Mouse (Mus musculus): ENCODE data around the gene Dhdh.

Dhdh gene

DNA sequence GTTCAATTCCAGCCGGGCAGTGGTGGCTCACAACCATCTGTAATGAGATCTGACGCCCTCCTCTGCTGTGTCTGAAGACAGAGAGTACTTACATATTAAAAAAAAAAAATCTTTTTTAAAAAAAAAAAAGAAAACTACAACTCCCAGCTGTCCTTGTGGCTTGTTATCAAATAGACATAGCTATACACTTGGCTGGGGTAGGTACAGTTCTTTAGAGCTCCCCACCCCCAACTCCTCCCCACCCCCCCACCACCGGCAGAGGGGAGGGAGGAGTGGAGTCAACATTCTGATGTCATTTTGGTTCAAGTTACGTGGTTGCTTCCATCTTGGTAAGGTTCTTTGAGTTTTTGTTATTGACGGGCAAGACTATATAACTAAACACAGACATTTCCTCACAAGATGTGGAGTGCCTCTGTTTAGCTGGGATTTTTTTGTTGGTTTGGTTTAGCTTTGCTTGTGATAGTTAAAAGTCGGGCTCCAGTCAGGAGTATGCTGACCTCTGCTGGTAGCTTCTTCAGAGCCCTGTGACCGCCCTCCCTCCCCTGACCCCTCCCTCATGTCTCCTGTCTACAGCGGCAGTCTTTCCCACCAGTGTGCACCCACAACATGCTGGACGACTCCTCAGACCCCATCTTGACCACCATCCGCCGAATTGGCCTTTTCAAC lies 41.1 kb downstream of the Dhdh start:
- no peak for DNase-seq

DNA sequence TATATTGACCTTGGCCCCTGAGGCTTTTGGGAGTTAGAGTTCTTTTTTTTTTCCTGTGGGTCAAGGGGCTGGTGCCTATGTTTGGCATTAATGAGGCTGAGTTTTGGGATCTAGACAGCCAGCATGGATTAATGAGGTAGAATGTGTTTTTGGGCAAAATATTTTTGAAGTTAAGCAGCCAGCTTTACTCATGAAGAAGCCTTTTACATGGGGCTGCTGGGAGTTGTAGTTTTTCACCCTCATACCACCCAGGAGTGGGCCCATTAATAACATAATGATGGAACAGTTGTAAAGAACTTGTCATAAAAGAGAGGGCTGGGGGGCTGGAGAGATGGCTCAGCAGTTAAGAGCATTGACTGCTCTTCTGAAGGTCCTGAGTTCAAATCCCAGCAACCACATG lies 42.0 kb downstream of the Dhdh start:
- DNase-seq = no peak

DNA sequence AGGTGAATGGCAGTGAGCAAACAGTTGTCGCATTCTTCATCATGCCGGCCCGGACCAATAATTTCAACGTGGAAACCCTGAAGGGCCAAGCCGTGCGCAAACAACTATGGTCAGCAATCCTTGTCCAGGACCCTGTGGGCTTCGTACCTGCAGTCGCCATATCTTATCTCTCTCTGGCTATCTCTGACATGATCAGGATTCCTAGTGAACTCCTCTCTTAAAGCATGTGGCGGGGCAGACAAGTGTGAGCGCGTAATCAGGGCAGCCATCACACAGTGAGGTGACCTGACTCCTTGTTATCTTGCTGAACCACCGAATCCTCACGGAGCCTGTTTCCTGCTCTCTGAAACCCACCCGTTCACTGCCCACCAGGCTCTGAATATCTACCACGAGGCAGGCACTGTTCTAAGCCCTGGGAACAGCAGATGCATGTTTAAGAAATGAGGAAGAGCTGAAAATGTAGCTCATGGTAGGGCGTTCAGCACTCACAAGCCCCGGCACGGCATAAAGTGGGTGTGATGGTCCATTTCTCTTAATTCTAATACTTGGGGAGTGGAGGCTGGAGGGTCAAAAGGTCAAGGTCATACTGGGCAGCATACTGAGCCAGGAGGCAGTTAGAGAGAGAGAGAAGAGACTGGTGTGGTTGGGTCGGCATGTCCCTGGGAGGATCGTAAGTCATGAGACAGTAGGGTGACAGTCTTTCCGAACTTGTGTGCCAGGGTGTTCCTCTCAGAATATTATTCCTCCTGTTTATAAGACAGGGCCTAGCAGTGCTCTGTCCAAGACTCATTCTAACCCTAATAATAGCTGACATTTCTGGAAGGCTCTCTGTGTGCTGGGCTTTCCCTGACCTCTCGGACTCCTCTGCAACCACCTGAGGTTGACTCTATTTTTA lies 44.8 kb downstream of the Dhdh start:
- DNase-seq = no peak

DNA sequence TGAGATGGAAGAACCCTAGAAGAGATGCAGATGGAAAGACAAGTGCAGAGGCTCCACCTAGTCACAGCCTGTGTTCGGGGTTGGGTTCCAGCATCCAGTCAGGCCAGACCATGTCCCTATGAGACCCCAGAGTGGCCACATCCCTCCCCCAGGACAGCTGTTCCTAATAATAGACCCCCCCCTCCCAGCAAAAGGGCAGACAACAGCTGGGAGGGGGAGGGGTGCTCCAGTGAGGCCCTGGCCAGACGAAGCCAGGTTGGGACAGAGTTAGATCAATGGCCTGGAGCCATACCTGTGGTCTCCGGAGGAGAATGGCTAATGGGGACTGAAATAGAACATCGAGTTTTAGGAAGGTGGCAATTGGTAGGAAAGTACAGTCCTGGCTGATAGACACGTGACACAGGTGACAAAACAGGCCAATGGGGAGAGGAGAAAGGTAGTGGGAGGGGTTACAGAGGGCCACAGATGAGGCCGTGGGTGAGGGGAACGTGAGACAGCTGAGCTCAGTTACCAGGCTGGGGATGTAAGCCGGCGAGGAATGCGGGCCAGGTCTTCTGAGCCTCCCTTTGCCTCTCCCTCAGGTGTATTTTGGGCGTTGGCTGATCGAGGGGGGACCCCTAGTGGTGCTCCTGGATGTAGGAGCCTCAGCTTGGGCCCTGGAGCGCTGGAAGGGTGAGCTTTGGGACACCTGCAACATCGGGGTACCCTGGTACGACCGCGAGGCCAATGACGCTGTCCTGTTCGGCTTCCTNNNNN lies 50.9 kb downstream of the Dhdh start, which contains the start of gene Ruvbl2:
TSS of gene Ruvbl2 (minus strand) at position 576 of the 756 bp plus-strand sequence.
- DNase-seq = no peak

DNA sequence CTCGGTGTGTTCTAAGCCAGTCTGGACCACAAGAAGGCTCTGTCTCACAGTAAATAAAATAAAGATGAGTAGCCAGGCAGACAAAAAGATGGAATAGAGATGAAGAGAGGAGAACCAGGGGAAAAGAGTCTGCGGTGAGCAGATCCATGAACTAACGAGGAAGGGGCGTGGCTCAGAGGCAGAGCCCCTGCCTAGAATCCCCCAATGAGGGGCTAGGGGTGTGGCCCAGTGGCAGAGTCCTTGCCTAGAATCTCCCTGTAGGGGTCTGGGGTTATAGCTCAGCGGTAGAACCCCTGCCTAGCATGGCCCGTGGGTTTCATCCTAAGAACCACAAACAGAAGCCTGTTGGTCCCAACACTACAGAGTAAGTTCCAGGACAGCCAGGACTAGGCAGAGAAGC lies 51.6 kb downstream of the Dhdh start:
- no peak for DNase-seq

DNA sequence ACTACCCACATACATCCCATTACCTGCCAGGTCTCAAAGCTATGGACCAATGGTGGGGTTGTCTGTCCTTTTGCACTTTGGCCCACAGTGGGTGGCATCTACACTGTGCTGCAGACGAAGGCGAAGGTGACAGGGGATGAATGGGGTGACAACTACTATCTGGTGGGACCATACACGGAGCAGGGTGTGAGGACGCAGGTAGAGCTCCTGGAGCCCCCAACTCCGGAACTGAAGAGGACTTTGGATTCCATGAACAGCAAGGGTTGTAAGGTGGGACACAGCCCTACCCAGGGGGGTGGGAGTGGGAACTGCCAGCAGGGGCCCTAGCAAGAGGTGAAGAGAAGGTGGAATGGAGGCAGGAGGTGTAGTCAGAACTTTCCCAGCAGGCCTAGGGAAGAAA lies 52.2 kb downstream of the Dhdh start:
- DNase-seq = no peak

DNA sequence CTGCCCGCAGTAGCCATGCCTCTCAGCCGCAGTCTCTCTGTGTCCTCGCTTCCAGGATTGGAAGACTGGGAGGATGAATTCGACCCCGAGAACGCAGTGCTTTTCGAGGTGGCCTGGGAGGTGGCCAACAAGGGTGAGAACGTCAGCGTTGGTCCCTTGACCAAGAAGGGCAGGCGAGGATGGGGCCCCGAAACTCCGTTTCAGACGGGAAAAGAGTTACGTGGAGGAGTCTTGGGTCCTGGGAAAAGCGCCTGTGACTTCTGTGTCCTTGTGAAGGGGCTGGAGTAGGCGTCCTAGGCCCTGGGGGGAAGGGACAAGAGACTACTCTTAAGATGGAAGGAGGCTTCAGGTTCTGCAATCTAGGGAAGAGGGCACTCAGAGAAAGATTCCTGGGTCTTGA lies 53.6 kb downstream of the Dhdh start:
- no peak for DNase-seq

DNA sequence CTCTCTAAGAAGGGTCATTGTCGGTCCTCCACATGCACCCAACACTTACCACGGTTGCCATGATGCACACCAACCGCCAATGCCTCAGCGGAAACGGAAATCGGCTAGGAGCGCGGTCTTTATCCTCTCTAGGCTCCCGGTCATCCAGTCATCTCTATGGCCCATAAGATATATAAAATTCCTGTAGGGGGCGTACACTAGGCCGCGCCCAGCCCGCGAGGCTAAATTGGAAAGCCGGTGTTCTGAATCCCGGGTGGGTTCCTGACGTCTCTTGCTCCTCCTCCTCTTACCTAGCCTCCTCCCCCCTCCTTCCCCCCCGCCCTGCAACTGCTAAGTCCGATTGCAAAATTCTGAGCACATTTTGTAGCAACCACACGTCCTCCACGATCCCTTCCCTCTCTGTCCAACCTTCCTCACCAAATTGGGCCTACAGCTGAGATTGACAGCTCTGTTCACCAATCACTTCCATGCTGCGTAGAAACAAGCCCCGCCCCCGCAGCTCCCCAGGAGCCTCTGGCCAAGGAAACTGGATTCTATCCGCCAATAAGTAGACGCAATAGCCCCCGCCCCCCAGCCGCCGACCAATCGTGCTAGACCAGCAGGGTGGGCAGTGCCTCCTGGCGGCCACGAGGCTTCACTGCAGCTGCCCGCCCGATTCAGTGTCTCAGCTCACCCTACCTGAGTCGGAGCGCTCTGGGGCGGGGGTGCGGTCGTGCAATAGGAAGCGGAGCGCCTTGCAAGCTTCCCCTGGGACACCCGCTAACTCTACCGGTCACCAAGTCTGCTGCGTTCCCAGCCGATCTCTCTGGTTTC lies 54.2 kb downstream of the Dhdh start, which contains the start of gene Gys1:
TSS of gene Gys1 (plus strand) at position 642 of the 813 bp plus-strand sequence.
- peak; percentile 100 for DNase-seq

DNA sequence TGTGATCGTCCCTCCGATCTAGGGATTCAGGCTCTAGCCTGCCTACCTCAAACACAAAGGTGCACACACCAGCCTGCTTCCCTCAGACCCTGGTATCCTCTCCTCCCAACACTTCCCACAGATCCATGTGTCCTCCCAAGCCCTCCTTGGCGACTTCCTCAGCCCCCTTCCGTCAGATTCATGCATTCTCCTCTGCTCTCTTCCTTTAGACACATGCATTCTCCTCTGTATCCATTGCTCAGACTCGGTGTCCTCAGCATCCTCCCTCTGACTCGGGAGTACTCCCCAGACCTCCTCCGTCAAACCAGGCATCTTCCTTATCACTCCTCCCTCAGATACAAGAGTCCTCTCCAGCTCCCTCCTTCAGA lies 54.8 kb downstream of the Dhdh start:
- DNase-seq = no peak

DNA sequence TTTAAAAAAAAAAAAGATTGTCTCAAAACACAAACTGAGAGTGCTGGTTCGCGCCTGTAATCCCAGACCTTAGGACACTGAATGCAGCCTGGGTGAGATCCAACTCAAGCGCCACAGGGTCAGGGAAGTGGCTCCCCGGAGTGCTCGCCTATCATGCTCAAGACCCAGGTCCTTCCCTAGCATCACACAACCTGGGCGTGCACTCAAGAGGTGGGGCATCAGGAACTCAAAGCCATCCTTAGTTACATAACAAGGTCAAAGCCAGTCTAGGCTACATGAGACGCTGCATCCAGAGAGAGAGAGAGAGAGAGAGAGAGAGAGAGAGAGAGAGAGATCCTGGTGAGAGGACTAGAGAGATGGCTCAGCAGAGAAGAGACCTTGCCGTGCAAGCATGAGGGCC lies 62.0 kb downstream of the Dhdh start:
- no peak for DNase-seq

DNA sequence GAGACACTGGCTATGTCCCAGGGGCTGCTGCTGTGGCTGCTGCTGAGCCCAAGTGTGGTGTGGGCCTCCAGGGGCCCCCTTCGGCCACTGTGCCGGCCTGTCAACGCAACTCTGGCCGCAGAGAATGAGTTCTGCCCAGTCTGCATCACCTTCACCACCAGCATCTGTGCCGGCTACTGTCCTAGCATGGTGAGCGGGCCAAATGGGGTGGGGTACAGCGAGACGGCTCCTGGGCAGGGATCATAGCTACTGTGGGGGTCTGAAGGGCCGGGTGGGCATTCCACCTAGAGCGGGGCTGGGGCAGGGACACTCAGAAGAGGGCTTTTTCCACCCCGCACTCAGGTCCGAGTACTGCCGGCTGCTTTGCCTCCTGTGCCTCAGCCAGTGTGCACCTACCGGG lies 67.4 kb downstream of the Dhdh start:
- DNase-seq = no peak

Data from right cerebral cortex, postnatal 4 days (tissue).